In the genomic region with DNA sequence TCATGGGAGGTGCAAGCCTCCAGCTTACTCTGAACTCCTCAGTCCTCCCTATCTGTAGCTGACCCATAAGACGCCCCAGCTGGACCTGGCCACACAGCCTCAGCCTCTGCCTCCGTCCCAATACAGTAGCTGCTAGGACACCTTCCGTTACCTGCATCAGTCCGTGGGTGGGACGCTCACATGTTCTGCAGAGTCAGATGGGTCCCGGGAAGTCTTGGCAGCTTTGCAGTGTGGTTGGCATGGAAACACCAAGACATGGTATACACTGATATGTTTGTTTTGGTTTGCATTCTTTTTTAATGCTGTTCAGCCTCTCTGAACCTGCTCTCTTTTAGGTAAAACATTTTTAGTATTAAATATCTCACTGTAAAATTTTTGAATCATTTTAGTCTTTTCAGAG, we compare ENCODE assay signal across 19 mouse cellular contexts. TPM values are rescaled to one million over a fixed set of nuclear protein-coding genes. Genes with fewer than 3 reads are reported as not detected.
"Had no signal": no experiment of that assay in that cellular context is flagged by ENCODE, and none has a peak within 500 bp of the region (broad histone marks: within the 10 kb centered on the region; RNA-seq: fewer than 3 reads in every experiment).

No protein-coding gene starts in this region.

- H3K9me3 ChIP-seq: kidney, embryonic 15.5 days; limb, embryonic 13.5 days; midbrain, embryonic 10.5 days; midbrain, embryonic 15.5 days; neural tube, embryonic 13.5 days had no signal

- ATAC-seq: intestine, embryonic 16.5 days; midbrain, embryonic 15.5 days had no signal

- H3K27me3 ChIP-seq: kidney, embryonic 15.5 days; limb, embryonic 13.5 days; midbrain, embryonic 15.5 days; neural tube, embryonic 13.5 days had no signal

- DNase-seq: kidney, adult 2 months; kidney, postnatal 14 days; left cerebral cortex, postnatal 4 days; lung, embryonic 14.5 days; lung, postnatal 10 days; lung, postnatal 4 days; retina, postnatal 1 day; right cerebral cortex, postnatal 4 days; spleen, adult 18-20 months; thymus, adult 18-20 months; thymus, postnatal 14 days had no signal

- H3K4me3 ChIP-seq: kidney, embryonic 15.5 days; limb, embryonic 13.5 days; midbrain, embryonic 10.5 days; midbrain, embryonic 15.5 days; neural tube, embryonic 13.5 days had no signal

- H3K9ac ChIP-seq: kidney, embryonic 15.5 days; limb, embryonic 13.5 days; lung, embryonic 14.5 days; midbrain, embryonic 15.5 days; neural tube, embryonic 13.5 days had no signal

- H3K4me2 ChIP-seq: kidney, embryonic 15.5 days; limb, embryonic 13.5 days; lung, embryonic 14.5 days; midbrain, embryonic 15.5 days; neural tube, embryonic 13.5 days had no signal

- H3K27ac ChIP-seq: kidney, embryonic 15.5 days; limb, embryonic 13.5 days; midbrain, embryonic 10.5 days; midbrain, embryonic 15.5 days; neural tube, embryonic 13.5 days had no signal

- H3K4me1 ChIP-seq: kidney, embryonic 15.5 days; limb, embryonic 13.5 days; midbrain, embryonic 10.5 days; midbrain, embryonic 15.5 days; neural tube, embryonic 13.5 days had no signal

RNA-seq across cellular contexts. Expression of a gene that starts 58.2 kb away (rescaled TPM):
- total RNA-seq: megakaryocyte, adult 5-6 weeks; monocyte, adult 5-6 weeks had no signal
